In the genomic region with DNA sequence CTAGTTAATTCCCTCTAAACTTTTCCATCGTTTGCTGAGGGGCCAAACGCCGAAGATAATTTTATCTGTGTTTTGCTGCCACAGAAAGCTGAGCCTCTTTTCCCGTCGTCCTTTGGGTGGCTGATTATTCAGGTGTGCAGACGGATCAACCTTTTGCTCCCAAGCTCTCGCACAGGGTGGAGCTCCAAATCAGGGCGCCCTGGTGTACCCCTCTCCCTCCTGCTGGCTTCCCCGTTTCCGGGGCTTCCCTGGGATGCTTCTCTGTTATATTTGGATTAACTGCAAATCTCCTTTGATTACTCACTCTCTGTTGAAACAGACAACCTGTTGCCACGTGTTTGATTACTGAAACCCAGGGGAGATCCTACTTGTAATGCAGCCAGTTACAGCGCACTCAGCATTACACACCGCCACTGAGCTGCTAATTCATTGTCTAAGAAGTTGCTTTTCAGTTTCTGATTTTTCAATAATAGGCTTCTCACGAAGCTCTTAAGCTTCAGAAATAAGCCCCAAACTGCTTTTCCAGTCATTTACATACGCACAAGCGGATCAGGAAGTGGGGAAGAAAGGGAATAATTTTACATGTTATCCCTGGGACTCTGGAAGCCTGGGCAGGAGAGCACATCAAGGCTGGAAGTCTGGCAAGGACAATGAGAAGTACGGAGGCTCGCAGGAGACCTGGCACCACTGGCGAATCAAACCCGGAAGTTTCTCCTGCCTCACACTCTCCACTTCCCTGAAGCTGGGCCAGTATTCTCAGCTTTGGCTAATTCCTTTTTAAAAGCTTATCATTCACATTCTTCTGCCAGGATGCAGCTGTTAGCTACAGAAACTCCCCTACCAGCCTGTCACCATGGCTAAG, we compare ENCODE assay signal across 10 mouse cellular contexts. TPM values are rescaled to one million over a fixed set of nuclear protein-coding genes. Genes with fewer than 3 reads are reported as not detected.
DNase-seq lines count a peak whose midpoint lies in the region; ATAC-seq lines count a peak whose summit lies in the region.
"Had no signal": no experiment of that assay in that cellular context is flagged by ENCODE, and none has a peak within 500 bp of the region (broad histone marks: within the 10 kb centered on the region; RNA-seq: fewer than 3 reads in every experiment).

No protein-coding gene starts in this region.

- no peaks in the 10 kb centered on the region for H3K9me3 ChIP-seq in heart, embryonic 13.5 days
- H3K9me3 ChIP-seq in forebrain, embryonic 13.5 days (replicated peaks), result no peaks in the 10 kb centered on the region
- no peaks in the 10 kb centered on the region for H3K9me3 ChIP-seq in limb, embryonic 15.5 days

- H3K27ac ChIP-seq in heart, embryonic 13.5 days (replicated peaks), result no peak overlapping the region
- H3K27ac ChIP-seq in forebrain, embryonic 13.5 days, result no peak overlapping the region
- H3K27ac ChIP-seq in limb, embryonic 15.5 days, result no peak overlapping the region

- peak overlapping the region; percentile 36 for H3K4me3 ChIP-seq in heart, embryonic 13.5 days
- peak overlapping the region; percentile 1; the same call in 1 of the 2 replicates for H3K4me3 ChIP-seq in forebrain, embryonic 13.5 days
- no peak overlapping the region for H3K4me3 ChIP-seq in limb, embryonic 15.5 days

- peak overlapping the region; percentile 63 for H3K4me2 ChIP-seq in heart, embryonic 13.5 days
- peak overlapping the region; percentile 47 for H3K4me2 ChIP-seq in forebrain, embryonic 13.5 days
- peak overlapping the region; percentile 2; the same call in 1 of the 2 replicates for H3K4me2 ChIP-seq in limb, embryonic 15.5 days

- 13% methylated on average over 20 of the region's 20 CpGs for WGBS in heart, embryonic 13.5 days
- 9% methylated on average over 20 of the region's 20 CpGs for WGBS in forebrain, embryonic 13.5 days
- 25% methylated on average over 20 of the region's 20 CpGs for WGBS in limb, embryonic 15.5 days

- ATAC-seq in heart, embryonic 13.5 days (ENCODE audit: extremely low read depth, insufficient number of reproducible peaks, low FRiP score, low TSS enrichment), result no peak
- ATAC-seq in forebrain, embryonic 13.5 days, result no peak
- ATAC-seq in limb, embryonic 15.5 days (ENCODE audit: insufficient number of reproducible peaks, low FRiP score, low TSS enrichment, low read depth), result no peak
- no peak for ATAC-seq in cerebellum, adult (ENCODE audit: insufficient number of reproducible peaks, low FRiP score, low TSS enrichment)

- H3K4me1 ChIP-seq in heart, embryonic 13.5 days, result peaks cover 6% of the 10 kb centered on the region; the same call in 1 of the 2 replicates
- H3K4me1 ChIP-seq in forebrain, embryonic 13.5 days, result peaks cover 28% of the 10 kb centered on the region
- H3K4me1 ChIP-seq in limb, embryonic 15.5 days, result peaks cover 3% of the 10 kb centered on the region; the same call in 1 of the 2 replicates

- DNase-seq in heart, adult 18-20 months, result no peak
- peak; percentile 19 for DNase-seq in R1 (ENCODE audit: low read depth, low spot score)
- no peak for DNase-seq in T-cell, adult 2 months (ENCODE audit: low spot score)
- no peak for DNase-seq in ovary, postnatal 36 days (ENCODE audit: low spot score)

- H3K27me3 ChIP-seq in heart, embryonic 13.5 days (replicated peaks), result no peaks in the 10 kb centered on the region; the same call in 1 of the 2 replicates
- H3K27me3 ChIP-seq in forebrain, embryonic 13.5 days, result peaks cover 16% of the 10 kb centered on the region
- 0 out of 2 replicates have a peak, but pooled peaks cover 4% of the 10 kb centered on the region for H3K27me3 ChIP-seq in limb, embryonic 15.5 days
- H3K27me3 ChIP-seq: CH12.LX had no signal

- H3K9ac ChIP-seq in heart, embryonic 13.5 days, result peak overlapping the region; percentile 48; the same call in 1 of the 2 replicates
- no peak overlapping the region for H3K9ac ChIP-seq in forebrain, embryonic 13.5 days
- no peak overlapping the region for H3K9ac ChIP-seq in limb, embryonic 15.5 days

- H3K36me3 ChIP-seq in heart, embryonic 13.5 days, result no peaks in the 10 kb centered on the region
- H3K36me3 ChIP-seq in forebrain, embryonic 13.5 days (ENCODE audit: poor library complexity, severe bottlenecking), result no peaks in the 10 kb centered on the region
- H3K36me3 ChIP-seq in limb, embryonic 15.5 days, result no peaks in the 10 kb centered on the region

RNA-seq across cellular contexts. Expression of a gene that starts 19.5 kb away (rescaled TPM):
- polyA plus RNA-seq in heart, embryonic 13.5 days (2015; fragmentation: Nextera tagmentation; extraction: Ambion mirVana), result 39.6 and 43.6 TPM in 2 replicates
- total RNA-seq in heart, adult 18-20 months (2021), result 1 to 10 TPM; 2.2 TPM
- polyA plus RNA-seq in forebrain, embryonic 13.5 days (2015; fragmentation: Nextera tagmentation; extraction: Ambion mirVana), result 61.4 and 65.7 TPM in 2 replicates
- 27.3 and 29.2 TPM in 2 replicates for polyA plus RNA-seq in limb, embryonic 15.5 days (2015; fragmentation: Nextera tagmentation; extraction: Ambion mirVana)
- total RNA-seq: CH12.LX; neutrophil, adult 5-6 weeks had no signal

Comparison
In these comparisons a context has a peak if more than half of its experiments do, and no peak if none do; other contexts are left out.
1. H3K4me2 ChIP-seq: peak in every context shown above with its lines; median percentile 63 in heart, embryonic 13.5 days; 47 in forebrain, embryonic 13.5 days; 2 in limb, embryonic 15.5 days.